Mouse (Mus musculus): Measurements from ENCODE around the gene Zfp972.
"Not testable (repeated sequence)": the region's sequence is repeated elsewhere in the genome, so short reads cannot be mapped to it uniquely, and the experiment has no call there.

Gene Zfp972

DNA sequence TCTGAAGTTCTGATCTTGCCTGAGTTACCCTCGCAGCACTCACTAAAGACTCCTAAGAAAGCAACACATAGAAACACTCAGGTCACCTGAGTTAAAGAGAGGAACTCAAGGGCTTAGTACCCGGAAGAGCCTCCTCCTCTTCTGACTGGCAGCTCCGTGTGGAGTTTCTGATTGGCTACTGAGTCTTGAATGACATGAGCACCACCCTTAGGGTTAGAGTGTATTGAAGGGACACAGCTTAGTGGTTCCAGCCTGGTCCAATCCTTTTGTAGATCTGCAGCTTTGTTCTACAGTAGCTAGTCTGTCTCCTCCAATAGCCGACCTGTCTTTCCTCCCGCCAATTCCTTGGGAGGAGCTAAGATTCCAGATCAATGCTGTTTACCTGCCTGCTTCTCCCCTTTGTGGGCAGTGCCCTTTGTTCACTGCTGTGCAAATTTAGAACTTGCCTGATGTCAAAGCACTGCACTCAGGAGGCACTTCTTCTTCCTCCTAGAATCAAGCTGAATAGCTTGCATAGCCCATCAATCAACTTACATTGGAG is at the start of gene Zfp972:
Gene Zfp972 (minus strand): TSS at position 51 of the 541 bp plus-strand sequence.
- DNase-seq: not testable (repeated sequence)

DNA sequence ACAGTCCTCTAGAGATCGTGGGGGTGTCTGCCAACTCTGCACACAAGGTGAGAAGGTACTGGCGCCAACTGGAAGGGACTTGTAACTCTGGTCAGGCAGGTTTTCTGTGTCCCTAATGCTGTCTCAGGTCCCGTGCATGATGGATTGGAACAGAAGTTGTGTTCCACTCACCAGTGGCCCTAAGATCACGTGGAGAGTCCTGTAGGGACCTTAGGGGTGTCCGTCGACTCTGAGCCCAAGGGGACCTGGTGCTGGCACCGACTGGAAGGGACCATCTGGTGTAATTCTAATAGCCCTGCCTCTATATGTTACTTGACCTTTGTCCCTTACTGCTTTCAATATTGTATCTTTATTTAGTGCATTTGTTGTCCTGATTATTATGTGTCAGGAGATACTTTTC is 49.4 kb upstream of the Zfp972 start:
- not testable (repeated sequence) for DNase-seq

DNA sequence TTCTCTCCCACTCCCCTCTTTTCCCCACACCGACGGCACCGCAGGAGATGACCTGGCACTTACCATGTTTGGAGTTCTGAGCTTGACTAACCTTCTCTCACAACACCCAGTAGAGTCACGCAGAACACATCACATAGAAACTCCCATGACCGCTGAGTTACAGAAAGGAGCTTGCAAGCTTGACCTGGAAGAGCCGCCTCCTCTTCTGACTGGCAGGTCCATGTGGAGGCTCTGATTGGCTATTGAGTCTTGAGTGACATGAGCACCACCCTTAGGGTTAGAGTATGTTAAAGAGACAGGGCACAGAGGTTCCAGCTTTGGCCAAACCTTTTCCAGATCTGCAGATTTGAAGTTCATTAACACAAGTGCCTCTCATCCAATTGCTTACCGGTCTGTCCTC is 31.7 kb upstream of the Zfp972 start, which contains the start of gene Gm14326:
Gene Gm14326 (minus strand): TSS at position 153 of the 400 bp plus-strand sequence.
- peak; percentile 94 for DNase-seq

DNA sequence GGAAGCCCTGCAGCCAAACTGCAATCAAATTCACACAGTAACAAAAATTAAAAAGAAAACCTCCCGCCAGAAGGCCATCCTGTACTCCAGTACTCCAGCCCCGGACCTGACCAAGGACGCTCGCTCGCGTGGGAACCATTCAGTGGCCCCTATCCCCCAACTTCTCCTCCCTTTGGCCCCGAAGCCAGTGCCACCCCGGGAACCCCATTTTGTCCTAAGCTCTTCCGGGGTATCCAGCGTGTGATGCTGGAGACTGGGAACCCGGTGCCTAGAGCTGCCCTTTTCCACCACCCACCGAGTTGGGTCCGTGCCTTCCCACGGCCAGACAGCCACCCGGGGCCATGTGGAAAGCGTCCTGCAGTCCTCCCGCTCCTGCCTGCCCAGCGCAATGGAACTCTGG is 31.3 kb upstream of the Zfp972 start:
- DNase-seq: peak; percentile 40

DNA sequence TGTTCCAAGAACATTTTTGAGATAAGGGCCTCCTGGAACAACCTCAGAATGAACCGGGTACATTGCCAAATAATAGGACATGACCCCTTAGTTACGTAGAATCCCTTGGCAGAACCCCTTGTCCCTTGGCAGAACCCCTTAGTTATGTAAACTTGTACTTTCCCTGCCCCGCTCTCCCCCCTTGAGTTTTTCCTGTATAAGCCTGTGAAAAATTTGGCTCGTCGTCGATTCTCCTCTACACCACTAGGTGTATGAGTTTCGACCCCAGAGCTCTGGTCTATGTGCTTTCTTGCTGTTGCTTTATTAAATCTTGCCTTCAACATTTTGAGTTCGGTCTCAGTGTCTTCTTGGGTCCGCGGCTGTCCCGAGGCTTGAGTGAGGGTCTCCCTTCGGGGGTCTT is 22.1 kb downstream of the Zfp972 start:
- not testable (repeated sequence) for DNase-seq

DNA sequence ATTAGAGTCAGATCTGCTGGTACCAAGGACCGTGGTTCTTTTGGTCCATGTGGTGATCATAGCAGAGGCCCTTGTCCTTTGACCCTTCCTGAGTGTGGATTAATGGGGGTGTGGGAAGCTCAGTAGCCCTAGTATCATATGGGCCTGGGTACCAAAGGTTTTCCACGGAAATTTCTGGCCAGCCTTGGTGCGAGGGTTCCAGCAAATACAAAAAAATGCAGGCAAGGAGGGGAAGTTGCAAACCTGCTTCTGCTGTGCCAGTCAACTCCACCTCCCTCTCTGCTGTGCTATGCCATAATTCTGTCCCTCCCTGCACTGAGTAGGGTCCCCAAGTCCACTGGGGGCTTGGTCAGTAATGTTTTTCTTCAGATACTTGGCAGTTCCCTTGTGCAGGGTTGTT is 27.2 kb downstream of the Zfp972 start:
- DNase-seq: not testable (repeated sequence)

DNA sequence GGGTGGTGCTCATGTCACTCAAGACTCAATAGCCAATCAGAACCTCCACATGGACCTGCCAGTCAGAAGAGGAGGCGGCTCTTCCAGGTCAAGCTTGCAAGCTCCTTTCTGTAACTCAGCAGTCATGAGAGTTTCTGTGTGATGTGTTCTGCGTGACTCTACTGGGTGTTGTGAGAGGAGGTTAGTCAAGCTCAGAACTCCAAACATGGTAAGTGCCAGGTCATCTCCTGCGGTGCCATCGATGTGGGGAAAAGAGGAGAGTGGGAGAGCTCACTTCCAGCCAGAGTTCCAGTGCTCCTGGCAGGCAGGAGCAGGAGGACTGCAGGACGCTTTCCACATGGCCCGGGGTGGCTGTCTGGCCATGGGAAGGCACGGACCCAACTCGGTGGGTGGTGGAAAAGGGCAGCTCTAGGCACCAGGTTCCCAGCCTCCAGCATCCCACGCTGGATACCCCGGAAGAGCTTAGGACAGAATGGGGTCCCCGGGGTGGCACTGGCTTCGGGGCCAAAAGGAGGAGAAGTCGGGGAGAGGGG is 28.3 kb downstream of the Zfp972 start, which contains the start of gene Gm14327:
Gene Gm14327 (plus strand): TSS at position 51 of the 533 bp plus-strand sequence.
- DNase-seq: not testable (repeated sequence)

DNA sequence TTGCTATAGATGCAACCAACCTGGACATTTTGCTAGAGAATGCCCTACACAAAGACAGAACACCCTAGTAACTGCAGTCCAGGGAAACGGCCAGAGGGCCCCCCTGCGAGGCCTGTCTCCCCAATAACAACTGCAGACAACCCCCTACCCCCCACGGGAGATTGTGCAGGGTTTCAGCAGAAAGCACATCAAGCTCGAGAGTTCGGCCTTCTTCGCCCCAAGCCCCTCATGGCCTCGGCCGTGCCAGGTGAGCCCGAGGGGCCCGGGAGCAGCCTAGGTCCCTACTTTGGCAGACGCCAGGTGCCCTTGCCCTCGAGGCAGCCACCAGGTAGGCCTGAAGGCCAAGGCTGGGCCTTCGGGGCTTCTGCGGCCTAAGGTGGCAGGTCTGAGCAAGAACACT is 37.7 kb downstream of the Zfp972 start:
- not testable (repeated sequence) for DNase-seq

DNA sequence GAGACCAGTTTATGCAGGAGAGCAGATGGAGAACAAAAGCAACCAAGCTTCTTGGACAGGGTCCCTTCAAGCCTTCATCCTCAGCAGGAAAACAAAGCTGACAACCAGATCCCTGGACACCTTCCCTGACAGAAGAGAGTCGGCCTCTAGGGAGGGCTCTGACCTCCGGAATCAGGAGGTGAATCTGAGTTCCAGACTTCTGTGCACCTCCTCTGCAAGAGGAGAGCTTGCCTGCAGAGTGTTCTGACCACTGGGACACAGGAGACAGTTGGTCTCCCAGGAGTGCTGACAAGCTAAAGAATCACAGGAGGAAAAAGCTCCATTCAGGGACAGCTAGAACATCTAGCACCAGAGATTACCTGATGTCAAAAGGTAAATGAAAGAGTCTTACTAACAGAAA is 63.2 kb downstream of the Zfp972 start:
- not testable (repeated sequence) for DNase-seq
